Mouse (Mus musculus): ENCODE results near the gene Glis3. TPM values are rescaled to one million over a fixed set of nuclear protein-coding genes. Genes with fewer than 3 reads are reported as not detected.

The Glis3 gene
- polyA plus RNA-seq, 1 experiment from 2014 or later: 6.0 TPM

GRCm38 (mm10) chr19:28628416-28628815 lies 51.5 kb downstream of the Glis3 start:
- DNase-seq (ENCODE audit: low spot score) (peak; percentile 74), ATAC-seq (replicated peaks; ENCODE audit: low FRiP score, low read depth) (0 out of 2 replicates have a peak, but pooled peaks have one; percentile 46)
- peak; percentile 72 for TF ChIP-seq CTCF (IDR thresholded peaks at IDR 0.05; ENCODE audit: low read depth)
- Histone ChIP-seq H3K27ac (no peak overlapping the region), H3K9me3 (replicated peaks; ENCODE audit: low read length) (no peaks in the 10 kb centered on the region), H3K4me2 (ENCODE audit: low read length) (no peak overlapping the region), H3K4me1 (replicated peaks; ENCODE audit: insufficient read depth, low read length) (no peaks in the 10 kb centered on the region), H3K4me3 (replicated peaks; ENCODE audit: low read depth, low read length) (no peak overlapping the region), H3K36me3 (ENCODE audit: insufficient read depth, low read length) (no peaks in the 10 kb centered on the region), H3K27me3 (ENCODE audit: insufficient read depth, low read length) (no peaks in the 10 kb centered on the region), H3K9ac (ENCODE audit: low read depth, low read length) (no peak overlapping the region)
- WGBS: 59% methylated on average over 8 of the region's 8 CpGs

DNA sequence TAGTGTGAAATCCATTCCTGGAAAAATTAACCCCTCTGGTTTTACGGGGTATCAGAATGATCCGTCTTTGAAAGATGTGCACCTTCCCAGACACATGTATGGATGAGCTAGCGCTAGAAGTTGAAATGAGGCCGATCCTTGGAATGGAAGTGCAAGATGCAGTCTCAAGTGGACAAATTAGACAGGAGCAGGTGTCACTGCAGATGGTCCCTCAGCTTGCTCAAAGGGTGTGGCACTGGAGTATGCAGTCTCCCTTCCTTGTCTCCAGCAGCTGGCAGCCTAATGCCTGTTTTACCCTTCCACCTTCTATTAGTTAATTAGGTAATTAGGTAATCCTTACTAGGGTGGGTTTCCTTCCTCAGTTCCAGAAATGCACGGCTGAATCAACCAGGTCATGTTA lies 53.7 kb downstream of the Glis3 start:
- H3K27me3 ChIP-seq (ENCODE audit: insufficient read depth, low read length): no peaks in the 10 kb centered on the region
- no peaks in the 10 kb centered on the region for H3K4me1 ChIP-seq (replicated peaks; ENCODE audit: insufficient read depth, low read length)
- WGBS: 88% methylated on average over 5 of the region's 5 CpGs

DNA sequence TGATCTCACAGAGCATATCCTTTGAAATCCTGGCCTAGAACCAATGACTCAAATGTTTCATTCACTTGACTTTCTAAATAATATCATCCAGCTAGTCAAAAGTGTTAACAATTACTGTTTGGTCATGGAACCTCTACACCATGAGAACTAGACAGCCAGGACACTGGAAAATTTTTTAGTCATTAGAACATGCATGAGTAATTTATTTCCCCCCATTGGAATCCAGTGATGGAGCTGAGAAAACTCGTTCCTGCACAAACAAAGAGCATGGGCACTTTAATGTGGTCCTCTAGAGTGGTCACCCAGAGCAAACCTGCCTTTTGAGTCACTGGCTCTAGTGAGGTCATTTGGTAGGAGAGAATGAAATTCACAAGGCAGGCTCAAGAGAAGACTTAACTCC lies 55.3 kb downstream of the Glis3 start:
- 45% methylated on average over 1 of the region's 1 CpGs for WGBS
- no peaks in the 10 kb centered on the region for H3K36me3 ChIP-seq (ENCODE audit: insufficient read depth, low read length)

More for the DNA sequence above, 53.7 kb downstream of the Glis3 start:
- H3K9ac ChIP-seq (ENCODE audit: low read depth, low read length): no peak overlapping the region
- H3K27ac ChIP-seq: no peak overlapping the region
- no peak for DNase-seq (ENCODE audit: low spot score)
- H3K4me2 ChIP-seq (ENCODE audit: low read length): no peak overlapping the region
- H3K9me3 ChIP-seq (replicated peaks; ENCODE audit: low read length): no peaks in the 10 kb centered on the region
- H3K4me3 ChIP-seq (replicated peaks; ENCODE audit: low read depth, low read length): no peak overlapping the region
- H3K36me3 ChIP-seq (ENCODE audit: insufficient read depth, low read length): no peaks in the 10 kb centered on the region
- ATAC-seq (replicated peaks; ENCODE audit: low FRiP score, low read depth): no peak
- no peak for TF ChIP-seq CTCF (IDR thresholded peaks at IDR 0.05; ENCODE audit: low read depth)

GRCm38 (mm10) chr19:28623726-28624125 lies 56.2 kb downstream of the Glis3 start:
- WGBS: 75% methylated on average over 10 of the region's 10 CpGs
- Histone ChIP-seq H3K4me3 (replicated peaks; ENCODE audit: low read depth, low read length) (no peak overlapping the region), H3K27ac (no peak overlapping the region), H3K9me3 (replicated peaks; ENCODE audit: low read length) (no peaks in the 10 kb centered on the region), H3K27me3 (ENCODE audit: insufficient read depth, low read length) (no peaks in the 10 kb centered on the region), H3K36me3 (ENCODE audit: insufficient read depth, low read length) (no peaks in the 10 kb centered on the region), H3K4me2 (ENCODE audit: low read length) (no peak overlapping the region), H3K4me1 (replicated peaks; ENCODE audit: insufficient read depth, low read length) (no peaks in the 10 kb centered on the region), H3K9ac (ENCODE audit: low read depth, low read length) (no peak overlapping the region)
- no peak for DNase-seq (ENCODE audit: low spot score)
- ATAC-seq (replicated peaks; ENCODE audit: low FRiP score, low read depth): no peak
- no peak for TF ChIP-seq CTCF (IDR thresholded peaks at IDR 0.05; ENCODE audit: low read depth)

More for the DNA sequence above, 55.3 kb downstream of the Glis3 start:
- ATAC-seq (replicated peaks; ENCODE audit: low FRiP score, low read depth) (no peak), DNase-seq (ENCODE audit: low spot score) (no peak)
- H3K4me1 ChIP-seq (replicated peaks; ENCODE audit: insufficient read depth, low read length): no peaks in the 10 kb centered on the region
- no peak overlapping the region for H3K9ac ChIP-seq (ENCODE audit: low read depth, low read length)
- no peak for TF ChIP-seq CTCF (IDR thresholded peaks at IDR 0.05; ENCODE audit: low read depth)
- H3K9me3 ChIP-seq (replicated peaks; ENCODE audit: low read length): no peaks in the 10 kb centered on the region
- no peak overlapping the region for H3K4me2 ChIP-seq (ENCODE audit: low read length)
- no peaks in the 10 kb centered on the region for H3K27me3 ChIP-seq (ENCODE audit: insufficient read depth, low read length)
- H3K27ac ChIP-seq: no peak overlapping the region
- no peak overlapping the region for H3K4me3 ChIP-seq (replicated peaks; ENCODE audit: low read depth, low read length)

- Histone ChIP-seq H3K4me1 (replicated peaks; ENCODE audit: insufficient read depth, low read length) (no peaks in the 10 kb centered on the region), H3K27ac (peak overlapping the region; percentile 26; the same call in 1 of the 2 replicates), H3K36me3 (ENCODE audit: insufficient read depth, low read length) (no peaks in the 10 kb centered on the region), H3K9me3 (replicated peaks; ENCODE audit: low read length) (no peaks in the 10 kb centered on the region), H3K4me3 (replicated peaks; ENCODE audit: low read depth, low read length) (no peak overlapping the region), H3K4me2 (ENCODE audit: low read length) (no peak overlapping the region), H3K27me3 (ENCODE audit: insufficient read depth, low read length) (no peaks in the 10 kb centered on the region), H3K9ac (ENCODE audit: low read depth, low read length) (no peak overlapping the region)
- WGBS: 61% methylated on average over 11 of the region's 11 CpGs
- ATAC-seq (replicated peaks; ENCODE audit: low FRiP score, low read depth) (peak; percentile 33; the same call in 1 of the 2 replicates), DNase-seq (ENCODE audit: low spot score) (no peak)
- no peak for TF ChIP-seq CTCF (IDR thresholded peaks at IDR 0.05; ENCODE audit: low read depth)
Observed at GRCm38 (mm10) chr19:28621608-28622505, 58.0 kb downstream of the Glis3 start.

- no peaks in the 10 kb centered on the region for H3K27me3 ChIP-seq (ENCODE audit: insufficient read depth, low read length)
- ATAC-seq (replicated peaks; ENCODE audit: low FRiP score, low read depth): no peak
Observed at GRCm38 (mm10) chr19:28617736-28618135, 62.1 kb downstream of the Glis3 start.

More at GRCm38 (mm10) chr19:28617736-28618135, 62.1 kb downstream of the Glis3 start:
- Histone ChIP-seq H3K4me1 (replicated peaks; ENCODE audit: insufficient read depth, low read length) (no peaks in the 10 kb centered on the region), H3K4me3 (replicated peaks; ENCODE audit: low read depth, low read length) (no peak overlapping the region), H3K9ac (ENCODE audit: low read depth, low read length) (no peak overlapping the region), H3K9me3 (replicated peaks; ENCODE audit: low read length) (no peaks in the 10 kb centered on the region), H3K36me3 (ENCODE audit: insufficient read depth, low read length) (no peaks in the 10 kb centered on the region), H3K4me2 (ENCODE audit: low read length) (no peak overlapping the region), H3K27ac (no peak overlapping the region)
- no peak for DNase-seq (ENCODE audit: low spot score)
- WGBS: 83% methylated on average over 7 of the region's 7 CpGs
- TF ChIP-seq CTCF (IDR thresholded peaks at IDR 0.05; ENCODE audit: low read depth): no peak

All from kidney, postnatal 0 days (tissue).